Mouse (Mus musculus): ENCODE results near the gene Tbx15. TPM values are rescaled to one million over a fixed set of nuclear protein-coding genes. Genes with fewer than 3 reads are reported as not detected.

Gene Tbx15
- total RNA-seq, 1 experiment = 1.4 TPM

- no peaks in the 10 kb centered on the region for H3K9me3 ChIP-seq (ENCODE audit: control insufficient read depth, insufficient read depth, low read depth, low read length)
- no peak overlapping the region for H3K27ac ChIP-seq (ENCODE audit: insufficient read depth, low read depth, low read length, poor library complexity, severe bottlenecking)
- no peak overlapping the region for H3K4me3 ChIP-seq (ENCODE audit: insufficient read depth in 1 of 2, low read depth in 1 of 2, low read length in 2 of 2, poor library complexity in 1 of 2, severe bottlenecking in 1 of 2)
- no peaks in the 10 kb centered on the region for H3K36me3 ChIP-seq (ENCODE audit: control insufficient read depth, insufficient read depth, low read length, poor library complexity, severe bottlenecking)
- H3K9ac ChIP-seq (ENCODE audit: insufficient read depth, low read depth, low read length, poor library complexity, severe bottlenecking) = no peak overlapping the region
- no peak for DNase-seq (ENCODE audit: low read depth, low spot score)
- H3K4me1 ChIP-seq (ENCODE audit: control insufficient read depth in 2 of 2, insufficient read depth in 2 of 2, low read length in 2 of 2, poor library complexity in 1 of 2) = 0 out of 4 replicates have a peak, but pooled peaks cover 0 to 3% of the 10 kb centered on the region in 2 experiments
- TF ChIP-seq ZNF384 (IDR thresholded peaks at IDR 0.05; ENCODE audit: low read depth, low read length) (no peak), CHD2 (IDR thresholded peaks at IDR 0.05; ENCODE audit: low read depth, low read length) (no peak), MAFK (IDR thresholded peaks at IDR 0.05; ENCODE audit: insufficient read depth, low read depth, low read length) (no peak), ZC3H11A (IDR thresholded peaks at IDR 0.05; ENCODE audit: borderline replicate concordance, low read depth, low read length) (no peak), HCFC1 (IDR thresholded peaks at IDR 0.05; ENCODE audit: borderline replicate concordance, insufficient read depth, low read length) (no peak)
- in situ Hi-C loops (cut with MboI; ENCODE audit: low sequenced_read_pairs in 2 of 2, unreplicated experiment in 2 of 2) = no loop called here
These were observed 7.4 kb downstream of the Tbx15 start for GRCm38 (mm10) chr3:99247586-99247985.

DNA sequence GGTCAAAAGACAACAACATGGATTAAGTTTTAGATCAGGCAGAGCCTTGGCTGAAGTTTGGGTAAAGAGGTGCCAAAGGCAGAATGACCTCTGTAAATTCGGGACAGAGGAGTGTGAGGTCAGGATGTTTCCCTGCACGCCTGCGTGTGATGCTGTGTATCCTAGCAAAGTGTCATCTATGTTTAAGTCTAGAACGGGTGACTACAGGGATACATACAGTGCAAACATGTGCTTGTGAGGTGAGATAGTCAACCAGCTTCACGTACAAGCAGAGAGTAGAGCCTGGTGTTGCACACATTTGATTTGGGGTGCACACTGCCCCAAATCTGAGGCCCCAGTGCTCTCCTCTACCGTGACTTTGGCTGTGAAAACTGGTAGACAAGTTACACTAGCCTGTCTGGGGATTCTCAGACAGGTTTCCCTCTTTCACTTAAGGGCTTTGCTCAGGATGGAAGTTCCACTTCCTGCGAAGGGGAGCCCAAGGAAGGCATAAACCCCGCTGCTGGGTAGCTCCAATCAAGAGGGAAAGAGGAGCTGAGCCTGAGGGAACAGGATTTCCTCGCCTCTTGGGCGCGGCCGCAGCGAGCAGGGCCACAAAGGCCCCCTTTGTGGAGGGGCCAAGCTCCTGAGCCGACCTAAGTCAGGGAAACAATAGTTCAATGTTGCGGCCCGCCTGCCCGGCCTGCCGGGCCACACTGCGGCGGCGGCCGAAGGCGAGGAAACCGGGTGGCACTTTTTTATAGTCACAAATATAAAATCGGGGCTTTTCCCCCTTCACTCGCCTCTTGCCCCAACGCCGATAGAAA is 8.0 kb downstream of the Tbx15 start:
- Histone ChIP-seq H3K4me1 (ENCODE audit: control insufficient read depth in 2 of 2, insufficient read depth in 2 of 2, low read length in 2 of 2, poor library complexity in 1 of 2) (0 out of 4 replicates have a peak, but pooled peaks cover 0 to 3% of the 10 kb centered on the region in 2 experiments), H3K4me3 (ENCODE audit: insufficient read depth in 1 of 2, low read depth in 1 of 2, low read length in 2 of 2, poor library complexity in 1 of 2, severe bottlenecking in 1 of 2) (peak overlapping the region in 1 of 2 experiments; percentile 7; a peak in 1 of 4 replicates), H3K9ac (ENCODE audit: insufficient read depth, low read depth, low read length, poor library complexity, severe bottlenecking) (no peak overlapping the region), H3K36me3 (ENCODE audit: control insufficient read depth, insufficient read depth, low read length, poor library complexity, severe bottlenecking) (no peaks in the 10 kb centered on the region), H3K9me3 (ENCODE audit: control insufficient read depth, insufficient read depth, low read depth, low read length) (no peaks in the 10 kb centered on the region), H3K27ac (ENCODE audit: insufficient read depth, low read depth, low read length, poor library complexity, severe bottlenecking) (no peak overlapping the region)
- TF ChIP-seq ZNF384 (IDR thresholded peaks at IDR 0.05; ENCODE audit: low read depth, low read length) = no peak
- TF ChIP-seq MAFK (IDR thresholded peaks at IDR 0.05; ENCODE audit: insufficient read depth, low read depth, low read length) = no peak
- no peak for TF ChIP-seq HCFC1 (IDR thresholded peaks at IDR 0.05; ENCODE audit: borderline replicate concordance, insufficient read depth, low read length)
- TF ChIP-seq CHD2 (IDR thresholded peaks at IDR 0.05; ENCODE audit: low read depth, low read length) = no peak
- TF ChIP-seq ZC3H11A (IDR thresholded peaks at IDR 0.05; ENCODE audit: borderline replicate concordance, low read depth, low read length) = no peak
- DNase-seq (ENCODE audit: low read depth, low spot score) = no peak
- in situ Hi-C loops (cut with MboI; ENCODE audit: low sequenced_read_pairs in 2 of 2, unreplicated experiment in 2 of 2) = no loop called here

GRCm38 (mm10) chr3:99248831-99249550 is 8.8 kb downstream of the Tbx15 start:
- Histone ChIP-seq H3K9me3 (ENCODE audit: control insufficient read depth, insufficient read depth, low read depth, low read length) (no peaks in the 10 kb centered on the region), H3K27ac (ENCODE audit: insufficient read depth, low read depth, low read length, poor library complexity, severe bottlenecking) (no peak overlapping the region), H3K4me3 (ENCODE audit: insufficient read depth in 1 of 2, low read depth in 1 of 2, low read length in 2 of 2, poor library complexity in 1 of 2, severe bottlenecking in 1 of 2) (no peak overlapping the region), H3K4me1 (ENCODE audit: control insufficient read depth in 2 of 2, insufficient read depth in 2 of 2, low read length in 2 of 2, poor library complexity in 1 of 2) (peaks cover 0 to 5% of the 10 kb centered on the region in 2 experiments; a peak in 1 of 4 replicates), H3K36me3 (ENCODE audit: control insufficient read depth, insufficient read depth, low read length, poor library complexity, severe bottlenecking) (no peaks in the 10 kb centered on the region), H3K9ac (ENCODE audit: insufficient read depth, low read depth, low read length, poor library complexity, severe bottlenecking) (no peak overlapping the region)
- no peak for DNase-seq (ENCODE audit: low read depth, low spot score)
- in situ Hi-C loops (cut with MboI; ENCODE audit: low sequenced_read_pairs in 2 of 2, unreplicated experiment in 2 of 2) = no loop called here
- TF ChIP-seq CHD2 (IDR thresholded peaks at IDR 0.05; ENCODE audit: low read depth, low read length) = no peak

DNA sequence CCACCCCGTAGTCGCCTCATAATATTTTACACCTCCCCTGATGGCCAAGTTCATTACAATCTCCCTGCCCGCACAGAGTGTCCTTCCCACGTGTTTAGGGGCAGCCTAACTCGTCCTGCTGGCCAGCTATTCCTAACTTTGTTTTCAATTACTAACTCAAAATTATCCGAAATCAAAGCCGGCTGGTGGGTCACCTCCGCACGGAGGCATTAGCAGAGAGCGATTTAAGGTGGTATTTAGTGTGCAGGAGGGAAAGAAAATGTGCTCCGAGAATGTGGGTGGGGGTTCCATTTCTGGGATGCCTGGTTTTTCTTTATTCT is 9.3 kb downstream of the Tbx15 start:
- TF ChIP-seq ZNF384 (IDR thresholded peaks at IDR 0.05; ENCODE audit: low read depth, low read length) = no peak
- no peak for TF ChIP-seq HCFC1 (IDR thresholded peaks at IDR 0.05; ENCODE audit: borderline replicate concordance, insufficient read depth, low read length)
- TF ChIP-seq ZC3H11A (IDR thresholded peaks at IDR 0.05; ENCODE audit: borderline replicate concordance, low read depth, low read length) = no peak
- no peak for TF ChIP-seq MAFK (IDR thresholded peaks at IDR 0.05; ENCODE audit: insufficient read depth, low read depth, low read length)
- no peak for TF ChIP-seq CHD2 (IDR thresholded peaks at IDR 0.05; ENCODE audit: low read depth, low read length)
- Histone ChIP-seq H3K4me1 (ENCODE audit: control insufficient read depth in 2 of 2, insufficient read depth in 2 of 2, low read length in 2 of 2, poor library complexity in 1 of 2) (peaks cover 0 to 8% of the 10 kb centered on the region in 2 experiments; a peak in 1 of 4 replicates), H3K27ac (ENCODE audit: insufficient read depth, low read depth, low read length, poor library complexity, severe bottlenecking) (no peak overlapping the region), H3K9ac (ENCODE audit: insufficient read depth, low read depth, low read length, poor library complexity, severe bottlenecking) (no peak overlapping the region), H3K4me3 (ENCODE audit: insufficient read depth in 1 of 2, low read depth in 1 of 2, low read length in 2 of 2, poor library complexity in 1 of 2, severe bottlenecking in 1 of 2) (no peak overlapping the region), H3K9me3 (ENCODE audit: control insufficient read depth, insufficient read depth, low read depth, low read length) (no peaks in the 10 kb centered on the region), H3K36me3 (ENCODE audit: control insufficient read depth, insufficient read depth, low read length, poor library complexity, severe bottlenecking) (no peaks in the 10 kb centered on the region)
- in situ Hi-C loops (cut with MboI; ENCODE audit: low sequenced_read_pairs in 2 of 2, unreplicated experiment in 2 of 2) = no loop called here
- no peak for DNase-seq (ENCODE audit: low read depth, low spot score)
